Mouse (Mus musculus) spleen, adult 2 months (tissue): ENCODE results near the gene Nmd3.

Experiments
- CTCF ChIP-seq: fragments of 200-500 bp; IDR thresholded peaks from 2 replicates; pipeline ENCODE4 v1.5.1; 2011; ENCODE audit warnings: mild to moderate bottlenecking, inconsistent platforms; ENCODE audit not compliant: insufficient read depth, insufficient read length, insufficient replicate concordance; ENCODE audit errors: extremely low read depth
- POLR2A ChIP-seq: fragments of 200-500 bp; IDR thresholded peaks from 2 replicates; pipeline ENCODE4 v1.6.1; 2011; ENCODE audit warnings: low read depth, low read length, inconsistent platforms

GRCm38 (mm10) chr3:69689791-69690190 is 32.0 kb upstream of the Nmd3 start:
- TF ChIP-seq POLR2A (no peak), CTCF (no peak)
